Mouse (Mus musculus) stomach, postnatal 0 days (tissue): ENCODE data around the gene Nolc1. TPM values are rescaled to one million over a fixed set of nuclear protein-coding genes. Genes with fewer than 3 reads are reported as not detected.

ENCODE experiments used
- ATAC-seq: fragments of 200-750 bp; cut with Nextera tagmentation; 2 replicates; pipeline ENCODE4 v1.8.0; 2017; ENCODE audit not compliant: low FRiP score, low TSS enrichment
- DNase-seq: peaks from one replicate; pipeline ENCODE4 v3.0.0-alpha.2; 2016; ENCODE audit warnings: low spot score
- H3K27ac ChIP-seq: fragments of 300-500 bp; sonication (generic); replicated peaks from 2 replicates; pipeline ENCODE4 v1.5.1; 2014; ENCODE audit warnings: mild to moderate bottlenecking, control low read depth
- H3K27me3 ChIP-seq: fragments of 300-500 bp; sonication (generic); 2 replicates; pipeline ENCODE4 v1.6.1; 2014; ENCODE audit warnings: low read length; ENCODE audit not compliant: control insufficient read depth, insufficient read depth
- H3K36me3 ChIP-seq: fragments of 300-500 bp; sonication (generic); 2 replicates; pipeline ENCODE4 v1.6.1; 2014; ENCODE audit warnings: low read length, mixed read lengths; ENCODE audit not compliant: control insufficient read depth, insufficient read depth
- H3K4me1 ChIP-seq: fragments of 300-500 bp; sonication (generic); replicated peaks from 2 replicates; pipeline ENCODE4 v1.6.1; 2014; ENCODE audit warnings: antibody characterized with exemption; ENCODE audit not compliant: control insufficient read depth, insufficient read depth
- H3K4me2 ChIP-seq: fragments of 300-500 bp; sonication (generic); replicated peaks from 2 replicates; pipeline ENCODE4 v1.6.1; 2014; ENCODE audit warnings: low read depth, mild to moderate bottlenecking, control low read depth, moderate library complexity
- H3K4me3 ChIP-seq: fragments of 300-500 bp; sonication (generic); 2 replicates; pipeline ENCODE4 v1.5.1; 2014; ENCODE audit warnings: low read depth, low read length, control low read depth
- H3K9ac ChIP-seq: fragments of 300-500 bp; sonication (generic); 2 replicates; pipeline ENCODE4 v1.6.1; 2014; ENCODE audit warnings: mild to moderate bottlenecking, low read length, control low read depth, mixed read lengths
- H3K9me3 ChIP-seq: fragments of 300-500 bp; sonication (generic); 2 replicates; pipeline ENCODE4 v1.6.1; 2016; ENCODE audit warnings: low read length; ENCODE audit not compliant: control insufficient read depth
- CTCF ChIP-seq: IDR thresholded peaks from 2 replicates; pipeline ENCODE4 v1.5.1; 2016; ENCODE audit warnings: antibody characterized with exemption, low read depth, mild to moderate bottlenecking, moderate library complexity
- EP300 ChIP-seq: optimal IDR thresholded peaks from 2 replicates; pipeline ENCODE3; 2016; ENCODE audit warnings: antibody characterized with exemption
- WGBS: fragments of 180-500 bp; shearing (Covaris S2); extraction: QIAGEN DNeasy Blood & Tissue Kit; methylation state at CpG from one replicate; pipeline ENCODE4 v1.1.7; 2014; 5-methylcytosine and 5-hydroxymethylcytosine counted together
- polyA plus RNA-seq: library from polyadenylated mRNA; unstranded; fragments of >200 nt; fragmentation: Nextera tagmentation; extraction: Ambion mirVana; gene quantifications from 2 replicates; pipeline ENCODE4 v1.2.1, GENCODE M21; 2015

Gene Nolc1
- polyA plus RNA-seq, 1 experiment from 2014 or later, result 36.1 TPM

- TF ChIP-seq EP300 (no peak), CTCF (no peak)
- Histone ChIP-seq H3K9me3 (no peaks in the 10 kb centered on the region), H3K9ac (no peak overlapping the region), H3K36me3 (peaks cover 31% of the 10 kb centered on the region), H3K27me3 (no peaks in the 10 kb centered on the region), H3K27ac (no peak overlapping the region), H3K4me2 (no peak overlapping the region), H3K4me1 (no peaks in the 10 kb centered on the region; the same call in 1 of the 2 replicates), H3K4me3 (no peak overlapping the region)
- no peak for DNase-seq
- 0 out of 2 replicates have a peak, but pooled peaks have one; percentile 19 for ATAC-seq
- 71% methylated on average over 9 of the region's 9 CpGs for WGBS
Measured at GRCm38 (mm10) chr19:46031689-46032432, 43.8 kb upstream of the Nolc1 start.

DNA sequence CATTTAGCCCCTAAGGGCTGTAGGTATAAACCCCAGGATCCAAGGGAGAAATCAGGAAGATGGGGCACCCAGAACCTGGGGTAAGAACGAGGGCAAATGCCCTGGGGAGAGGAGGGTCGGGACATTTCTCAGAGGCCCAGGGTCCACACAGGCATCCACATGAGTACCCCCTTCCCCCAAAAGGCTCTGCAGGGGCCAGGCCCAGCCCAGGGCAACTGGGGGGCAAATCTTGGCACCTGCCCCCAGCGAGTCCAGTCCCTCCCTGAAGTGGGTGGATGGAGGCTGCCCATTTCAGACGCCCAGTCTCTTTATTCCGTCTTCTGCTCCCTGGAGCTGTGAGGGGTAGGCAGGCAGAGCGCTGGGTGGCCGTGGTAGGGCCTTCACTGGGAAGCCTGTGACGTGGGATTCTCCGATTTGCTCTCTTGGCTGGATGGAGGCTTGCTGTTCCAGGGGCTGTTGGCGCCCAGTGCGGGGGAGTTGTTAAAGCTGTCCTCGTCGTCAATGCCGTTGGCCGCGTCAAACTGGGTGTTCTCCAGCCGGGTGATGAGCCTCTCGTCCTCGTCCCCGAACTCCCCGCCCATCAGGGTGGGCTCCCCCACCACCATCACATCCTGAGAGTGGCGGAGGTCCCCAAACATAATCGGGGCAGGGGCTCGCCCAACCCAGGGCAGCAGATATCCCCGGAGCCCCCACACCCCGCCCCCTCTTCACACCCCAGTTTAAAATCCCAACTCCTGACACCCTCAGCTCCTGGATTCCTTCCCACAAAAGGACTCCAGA, 42.7 kb upstream of the Nolc1 start:
- DNase-seq (no peak), ATAC-seq (no peak)
- Histone ChIP-seq H3K9ac (no peak overlapping the region), H3K27ac (no peak overlapping the region), H3K4me1 (peaks cover 9% of the 10 kb centered on the region; the same call in 1 of the 2 replicates), H3K4me2 (no peak overlapping the region), H3K36me3 (peaks cover 31% of the 10 kb centered on the region), H3K27me3 (no peaks in the 10 kb centered on the region), H3K9me3 (no peaks in the 10 kb centered on the region), H3K4me3 (no peak overlapping the region)
- no peak for TF ChIP-seq EP300
- no peak for TF ChIP-seq CTCF
- WGBS, result 85% methylated on average over 26 of the region's 26 CpGs

GRCm38 (mm10) chr19:46033911-46034310, 41.8 kb upstream of the Nolc1 start:
- no peak overlapping the region for H3K4me2 ChIP-seq
- TF ChIP-seq CTCF, result no peak
- no peak for TF ChIP-seq EP300
- peaks cover 31% of the 10 kb centered on the region for H3K36me3 ChIP-seq
- H3K9me3 ChIP-seq, result no peaks in the 10 kb centered on the region
- no peak overlapping the region for H3K27ac ChIP-seq
- WGBS, result 93% methylated on average over 11 of the region's 11 CpGs
- H3K27me3 ChIP-seq, result no peaks in the 10 kb centered on the region
- no peak overlapping the region for H3K4me3 ChIP-seq
- ATAC-seq, result no peak
- no peak for DNase-seq
- peaks cover 9% of the 10 kb centered on the region; the same call in 1 of the 2 replicates for H3K4me1 ChIP-seq
- H3K9ac ChIP-seq, result no peak overlapping the region

DNA sequence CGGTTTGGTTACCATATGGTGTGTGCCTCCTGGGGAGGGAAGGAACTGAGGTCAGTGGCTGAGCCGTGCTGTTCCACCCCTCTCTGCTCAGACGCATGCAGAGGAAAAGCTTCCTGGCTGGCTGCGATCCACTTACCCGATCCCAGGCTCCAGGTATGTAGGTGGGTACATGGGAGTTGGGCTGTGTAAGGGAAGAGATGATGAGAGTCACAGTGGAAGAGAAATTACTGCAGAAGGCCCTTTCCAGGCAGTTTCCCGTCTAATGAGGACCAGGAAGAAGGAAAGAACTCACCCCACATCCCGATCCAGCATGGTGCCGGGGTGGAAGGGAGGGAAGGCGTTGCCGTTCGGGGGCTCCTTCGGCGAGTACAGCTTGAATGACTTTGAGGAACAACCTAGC, 39.7 kb upstream of the Nolc1 start:
- H3K36me3 ChIP-seq, result peaks cover 31% of the 10 kb centered on the region
- H3K4me1 ChIP-seq, result peaks cover 14% of the 10 kb centered on the region
- H3K4me2 ChIP-seq, result no peak overlapping the region
- no peaks in the 10 kb centered on the region for H3K27me3 ChIP-seq
- TF ChIP-seq EP300 (no peak), CTCF (no peak)
- H3K9me3 ChIP-seq, result no peaks in the 10 kb centered on the region
- no peak overlapping the region for H3K9ac ChIP-seq
- DNase-seq, result no peak
- 81% methylated on average over 13 of the region's 13 CpGs for WGBS
- no peak for ATAC-seq
- H3K4me3 ChIP-seq, result no peak overlapping the region
- H3K27ac ChIP-seq, result no peak overlapping the region

DNA sequence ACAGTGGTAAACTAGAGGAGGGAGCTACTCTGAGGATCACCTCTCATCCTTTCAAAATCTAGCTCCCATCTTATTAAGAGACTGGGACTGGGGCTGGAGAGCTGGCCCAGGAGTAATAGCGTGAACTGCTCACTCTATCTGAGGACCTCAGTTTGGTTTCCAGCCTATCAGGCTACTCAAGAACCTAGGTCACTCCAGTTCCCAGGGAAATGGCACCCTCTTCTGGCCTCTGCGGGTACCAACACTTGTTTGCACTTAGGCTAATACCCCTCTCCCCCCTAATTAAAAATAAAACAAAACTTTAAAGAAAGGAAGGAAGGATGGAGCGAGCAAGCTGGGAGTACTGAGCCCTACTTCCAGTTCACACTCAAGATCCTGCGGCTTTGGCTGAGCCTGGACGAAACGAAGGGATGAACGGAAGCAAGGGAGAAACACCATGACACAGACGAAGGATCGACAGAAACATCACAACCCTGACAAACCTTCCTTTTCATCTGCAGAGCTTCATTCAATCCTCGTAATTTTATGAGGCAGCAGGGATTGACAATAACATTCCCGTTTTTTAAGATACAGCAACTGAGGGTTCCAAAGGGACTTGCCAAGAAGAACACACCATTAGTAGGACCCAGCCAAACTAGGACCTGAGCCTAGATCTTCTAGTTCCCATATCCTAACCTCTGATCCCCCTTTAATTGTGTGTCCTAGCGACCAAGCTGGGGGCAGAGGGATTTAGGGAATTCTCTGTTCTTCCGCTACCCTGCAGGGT, 39.0 kb upstream of the Nolc1 start:
- H3K4me3 ChIP-seq, result peak overlapping the region; percentile 64; the same call in 1 of the 2 replicates

More for the DNA sequence above, 39.0 kb upstream of the Nolc1 start:
- H3K36me3 ChIP-seq, result peaks cover 29% of the 10 kb centered on the region
- ATAC-seq (no peak), DNase-seq (no peak)
- 68% methylated on average over 13 of the region's 13 CpGs for WGBS
- 0 out of 2 replicates have a peak overlapping the region, but pooled peaks have one; percentile 14 for H3K9ac ChIP-seq
- TF ChIP-seq EP300 (no peak), CTCF (peak; percentile 54)
- H3K27me3 ChIP-seq, result no peaks in the 10 kb centered on the region
- peak overlapping the region; percentile 50; the same call in 1 of the 2 replicates for H3K27ac ChIP-seq
- peaks cover 20% of the 10 kb centered on the region for H3K4me1 ChIP-seq
- no peaks in the 10 kb centered on the region for H3K9me3 ChIP-seq
- peak overlapping the region; percentile 93 for H3K4me2 ChIP-seq
